13 mouse cellular contexts compared by ENCODE assay signal in the genomic region with DNA sequence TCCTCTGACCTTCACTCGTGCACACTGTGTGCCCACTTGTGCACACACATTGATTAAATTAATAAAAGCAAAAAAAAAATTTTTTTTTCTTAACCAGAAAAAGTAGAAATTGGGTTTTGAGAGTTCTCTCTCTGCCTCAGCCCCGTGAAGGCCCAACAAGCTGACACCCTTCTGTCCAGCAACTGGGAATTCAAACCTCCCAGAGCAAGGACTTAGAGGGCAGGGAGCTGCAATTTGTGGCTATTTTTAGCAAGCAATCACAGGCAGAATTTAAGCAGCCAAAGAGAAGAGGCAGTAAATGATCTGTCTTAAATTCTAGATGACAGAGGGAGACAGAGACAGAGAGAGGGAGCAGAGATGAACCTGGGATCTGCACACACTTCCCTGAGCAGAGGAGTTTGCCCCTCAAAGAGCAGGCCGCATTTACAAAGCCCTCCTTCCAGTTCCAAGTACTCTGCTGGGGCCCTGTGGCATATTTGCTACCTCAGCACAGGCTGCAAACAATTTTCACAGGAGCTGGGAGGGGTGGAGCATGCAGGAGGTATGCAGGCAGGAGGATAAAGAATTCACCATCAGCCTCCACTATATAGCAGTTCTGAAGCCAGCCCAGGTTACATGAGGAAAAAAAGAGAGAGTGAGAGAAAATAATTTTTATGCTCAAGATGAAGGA. TPM values are rescaled to one million over a fixed set of nuclear protein-coding genes. Genes with fewer than 3 reads are reported as not detected.
DNase-seq lines count a peak whose midpoint lies in the region; ATAC-seq lines count a peak whose summit lies in the region.
"Had no signal": no experiment of that assay in that cellular context is flagged by ENCODE, and none has a peak within 500 bp of the region (broad histone marks: within the 10 kb centered on the region; RNA-seq: fewer than 3 reads in every experiment).

No protein-coding gene starts in this region.

- H3K4me2 ChIP-seq in hindbrain, embryonic 15.5 days = 0 out of 2 replicates have a peak overlapping the region, but pooled peaks have one; percentile 11
- H3K4me2 ChIP-seq in hindbrain, embryonic 13.5 days = no peak overlapping the region
- no peak overlapping the region for H3K4me2 ChIP-seq in embryonic facial prominence, embryonic 11.5 days (ENCODE audit: low read depth, low read length)
- peak overlapping the region; percentile 70 for H3K4me2 ChIP-seq in intestine, embryonic 14.5 days (ENCODE audit: low read length)
- H3K4me2 ChIP-seq in midbrain, embryonic 11.5 days = no peak overlapping the region

- ATAC-seq in hindbrain, embryonic 15.5 days (ENCODE audit: low FRiP score, low read depth) = no peak
- ATAC-seq in hindbrain, embryonic 13.5 days (ENCODE audit: low FRiP score) = no peak
- no peak for ATAC-seq in embryonic facial prominence, embryonic 11.5 days (replicated peaks; ENCODE audit: insufficient number of reproducible peaks, low FRiP score, low TSS enrichment, low read depth)
- no peak for ATAC-seq in intestine, embryonic 14.5 days (replicated peaks; ENCODE audit: low FRiP score, low TSS enrichment, low read depth)
- ATAC-seq in midbrain, embryonic 11.5 days (ENCODE audit: low FRiP score) = no peak
- ATAC-seq: activated CD4-positive, CD25-positive, alpha-beta regulatory T cell, adult 4 months had no signal

- H3K27me3 ChIP-seq in hindbrain, embryonic 15.5 days = no peaks in the 10 kb centered on the region
- H3K27me3 ChIP-seq in hindbrain, embryonic 13.5 days = peaks cover 4% of the 10 kb centered on the region
- no peaks in the 10 kb centered on the region for H3K27me3 ChIP-seq in embryonic facial prominence, embryonic 11.5 days (ENCODE audit: control insufficient read depth, insufficient read depth, low read length)
- no peaks in the 10 kb centered on the region for H3K27me3 ChIP-seq in intestine, embryonic 14.5 days (replicated peaks; ENCODE audit: control insufficient read depth, insufficient read depth, low read length)
- H3K27me3 ChIP-seq in midbrain, embryonic 11.5 days (ENCODE audit: control insufficient read depth, insufficient read depth, low read length) = no peaks in the 10 kb centered on the region
- H3K27me3 ChIP-seq: midbrain, embryonic 12.5 days had no signal

- peaks cover 13% of the 10 kb centered on the region for H3K4me1 ChIP-seq in hindbrain, embryonic 15.5 days (replicated peaks)
- H3K4me1 ChIP-seq in hindbrain, embryonic 13.5 days (replicated peaks) = peaks cover 7% of the 10 kb centered on the region
- no peaks in the 10 kb centered on the region; the same call in 1 of the 2 replicates for H3K4me1 ChIP-seq in embryonic facial prominence, embryonic 11.5 days (ENCODE audit: control insufficient read depth, insufficient read depth, low read length)
- peaks cover 15% of the 10 kb centered on the region; the same call in 1 of the 2 replicates for H3K4me1 ChIP-seq in intestine, embryonic 14.5 days (replicated peaks; ENCODE audit: control insufficient read depth, insufficient read depth, low read length)
- 0 out of 2 replicates have a peak, but pooled peaks cover 4% of the 10 kb centered on the region for H3K4me1 ChIP-seq in midbrain, embryonic 11.5 days (ENCODE audit: control insufficient read depth, insufficient read depth, low read length)
- H3K4me1 ChIP-seq: midbrain, embryonic 12.5 days had no signal

- H3K9ac ChIP-seq in hindbrain, embryonic 15.5 days = no peak overlapping the region
- H3K9ac ChIP-seq in hindbrain, embryonic 13.5 days = no peak overlapping the region
- no peak overlapping the region for H3K9ac ChIP-seq in embryonic facial prominence, embryonic 11.5 days (replicated peaks; ENCODE audit: low read length)
- H3K9ac ChIP-seq in intestine, embryonic 14.5 days (ENCODE audit: low read length) = no peak overlapping the region
- H3K9ac ChIP-seq in midbrain, embryonic 11.5 days (ENCODE audit: low read length) = no peak overlapping the region
- H3K9ac ChIP-seq: liver, embryonic 14.5 days; midbrain, embryonic 12.5 days had no signal

- 0 out of 2 replicates have a peak overlapping the region, but pooled peaks have one; percentile 28 for H3K27ac ChIP-seq in hindbrain, embryonic 15.5 days (replicated peaks)
- no peak overlapping the region for H3K27ac ChIP-seq in hindbrain, embryonic 13.5 days
- H3K27ac ChIP-seq in embryonic facial prominence, embryonic 11.5 days (replicated peaks; ENCODE audit: low read depth, low read length) = peak overlapping the region; percentile 32; the same call in 1 of the 2 replicates
- peak overlapping the region; percentile 33; the same call in 1 of the 2 replicates for H3K27ac ChIP-seq in intestine, embryonic 14.5 days (ENCODE audit: low read depth)
- no peak overlapping the region for H3K27ac ChIP-seq in midbrain, embryonic 11.5 days (ENCODE audit: low read depth, low read length)
- H3K27ac ChIP-seq: liver, embryonic 14.5 days; midbrain, embryonic 12.5 days had no signal

- peaks cover 3% of the 10 kb centered on the region; the same call in 1 of the 2 replicates for H3K36me3 ChIP-seq in hindbrain, embryonic 15.5 days
- H3K36me3 ChIP-seq in hindbrain, embryonic 13.5 days = no peaks in the 10 kb centered on the region
- no peaks in the 10 kb centered on the region for H3K36me3 ChIP-seq in embryonic facial prominence, embryonic 11.5 days (replicated peaks; ENCODE audit: control insufficient read depth, insufficient read depth, low read depth, low read length)
- H3K36me3 ChIP-seq in intestine, embryonic 14.5 days (ENCODE audit: control insufficient read depth, insufficient read depth, low read length) = peaks cover 17% of the 10 kb centered on the region; the same call in 1 of the 2 replicates
- H3K36me3 ChIP-seq in midbrain, embryonic 11.5 days (ENCODE audit: control insufficient read depth, insufficient read depth, low read length) = no peaks in the 10 kb centered on the region
- H3K36me3 ChIP-seq: midbrain, embryonic 12.5 days had no signal

- no peaks in the 10 kb centered on the region for H3K9me3 ChIP-seq in hindbrain, embryonic 15.5 days
- H3K9me3 ChIP-seq in hindbrain, embryonic 13.5 days = no peaks in the 10 kb centered on the region
- no peaks in the 10 kb centered on the region for H3K9me3 ChIP-seq in embryonic facial prominence, embryonic 11.5 days (replicated peaks; ENCODE audit: control insufficient read depth, low read length)
- H3K9me3 ChIP-seq in intestine, embryonic 14.5 days (ENCODE audit: control insufficient read depth, low read length) = no peaks in the 10 kb centered on the region
- no peaks in the 10 kb centered on the region for H3K9me3 ChIP-seq in midbrain, embryonic 11.5 days (ENCODE audit: control insufficient read depth, low read length)
- H3K9me3 ChIP-seq: midbrain, embryonic 12.5 days had no signal

- 80% methylated on average over 3 of the region's 3 CpGs for WGBS in hindbrain, embryonic 15.5 days
- WGBS in hindbrain, embryonic 13.5 days = 89% methylated on average over 3 of the region's 3 CpGs
- WGBS in embryonic facial prominence, embryonic 11.5 days = 64% methylated on average over 3 of the region's 3 CpGs
- WGBS in intestine, embryonic 14.5 days = 59% methylated on average over 3 of the region's 3 CpGs
- 82% methylated on average over 3 of the region's 3 CpGs for WGBS in midbrain, embryonic 11.5 days

- DNase-seq in adipocyte (ENCODE audit: low spot score) = peak; percentile 16
- DNase-seq in embryonic facial prominence, embryonic 11.5 days (ENCODE audit: low spot score) = peak; percentile 30
- DNase-seq in intestine, embryonic 14.5 days (ENCODE audit: low spot score) = no peak
- no peak for DNase-seq in midbrain, embryonic 11.5 days (ENCODE audit: low spot score, missing footprints)
- DNase-seq in embryo, embryonic 10 days (ENCODE audit: low spot score) = no peak
- DNase-seq: cerebellum, adult 11-12 months had no signal

- H3K4me3 ChIP-seq in hindbrain, embryonic 15.5 days = no peak overlapping the region
- no peak overlapping the region for H3K4me3 ChIP-seq in hindbrain, embryonic 13.5 days
- H3K4me3 ChIP-seq in embryonic facial prominence, embryonic 11.5 days (ENCODE audit: low read depth, low read length) = no peak overlapping the region
- H3K4me3 ChIP-seq in intestine, embryonic 14.5 days (ENCODE audit: low read depth, low read length) = no peak overlapping the region
- no peak overlapping the region for H3K4me3 ChIP-seq in midbrain, embryonic 11.5 days (ENCODE audit: low read depth, low read length)

RNA-seq across cellular contexts. Expression of a gene that starts 1.6 kb away (rescaled TPM):
- 31.3 and 32.0 TPM in 2 replicates for polyA plus RNA-seq in hindbrain, embryonic 15.5 days (2015; fragmentation: Nextera tagmentation; extraction: Ambion mirVana)
- polyA plus RNA-seq in hindbrain, embryonic 13.5 days (2015; fragmentation: Nextera tagmentation; extraction: Ambion mirVana) = 27.4 and 32.6 TPM in 2 replicates
- 63.4 and 68.4 TPM in 2 replicates for polyA plus RNA-seq in embryonic facial prominence, embryonic 11.5 days (2014; fragmentation: Nextera tagmentation; extraction: Ambion mirVana)
- polyA plus RNA-seq in intestine, embryonic 14.5 days (2014; fragmentation: Nextera tagmentation; extraction: Ambion mirVana) = 124 and 126 TPM in 2 replicates
- polyA plus RNA-seq in midbrain, embryonic 11.5 days (2014; fragmentation: Nextera tagmentation; extraction: Ambion mirVana) = 37.6 and 38.7 TPM in 2 replicates

RNA-seq across cellular contexts. Expression of a gene that starts 12.0 kb away (rescaled TPM):
- 31.7 and 32.2 TPM in 2 replicates for polyA plus RNA-seq in hindbrain, embryonic 15.5 days (2015; fragmentation: Nextera tagmentation; extraction: Ambion mirVana)
- polyA plus RNA-seq in hindbrain, embryonic 13.5 days (2015; fragmentation: Nextera tagmentation; extraction: Ambion mirVana) = 27.0 and 29.1 TPM in 2 replicates
- polyA plus RNA-seq in embryonic facial prominence, embryonic 11.5 days (2014; fragmentation: Nextera tagmentation; extraction: Ambion mirVana) = 23.3 and 27.4 TPM in 2 replicates
- 72.0 and 76.0 TPM in 2 replicates for polyA plus RNA-seq in intestine, embryonic 14.5 days (2014; fragmentation: Nextera tagmentation; extraction: Ambion mirVana)
- 20.9 and 25.6 TPM in 2 replicates for polyA plus RNA-seq in midbrain, embryonic 11.5 days (2014; fragmentation: Nextera tagmentation; extraction: Ambion mirVana)

RNA-seq across cellular contexts. Expression of a gene that starts 12.1 kb away (rescaled TPM):
- 10.1 and 10.6 TPM in 2 replicates for polyA plus RNA-seq in hindbrain, embryonic 15.5 days (2015; fragmentation: Nextera tagmentation; extraction: Ambion mirVana)
- 7.7 and 9.7 TPM in 2 replicates for polyA plus RNA-seq in hindbrain, embryonic 13.5 days (2015; fragmentation: Nextera tagmentation; extraction: Ambion mirVana)
- polyA plus RNA-seq in embryonic facial prominence, embryonic 11.5 days (2014; fragmentation: Nextera tagmentation; extraction: Ambion mirVana) = 2.2 and 3.5 TPM in 2 replicates
- polyA plus RNA-seq in intestine, embryonic 14.5 days (2014; fragmentation: Nextera tagmentation; extraction: Ambion mirVana) = 5.1 and 5.5 TPM in 2 replicates
- polyA plus RNA-seq in midbrain, embryonic 11.5 days (2014; fragmentation: Nextera tagmentation; extraction: Ambion mirVana) = 3.1 and 3.8 TPM in 2 replicates

RNA-seq across cellular contexts. Expression of a gene that starts 58.9 kb away (rescaled TPM):
- polyA plus RNA-seq in hindbrain, embryonic 15.5 days (2015; fragmentation: Nextera tagmentation; extraction: Ambion mirVana) = not detected in 2 replicates
- not detected in 2 replicates for polyA plus RNA-seq in hindbrain, embryonic 13.5 days (2015; fragmentation: Nextera tagmentation; extraction: Ambion mirVana)
- polyA plus RNA-seq in embryonic facial prominence, embryonic 11.5 days (2014; fragmentation: Nextera tagmentation; extraction: Ambion mirVana) = not detected in 2 replicates
- not detected in 2 replicates for polyA plus RNA-seq in intestine, embryonic 14.5 days (2014; fragmentation: Nextera tagmentation; extraction: Ambion mirVana)
- not detected in 2 replicates for polyA plus RNA-seq in midbrain, embryonic 11.5 days (2014; fragmentation: Nextera tagmentation; extraction: Ambion mirVana)
- polyA plus RNA-seq: liver, embryonic 14.5 days; midbrain, embryonic 12.5 days; small intestine, adult 2 months; thymus, adult 2 months had no signal

Comparison
In these comparisons a context has a peak if more than half of its experiments do, and no peak if none do; other contexts are left out.
1. H3K27ac ChIP-seq: peak in hindbrain, embryonic 15.5 days (single experiment), embryonic facial prominence, embryonic 11.5 days (single experiment) and intestine, embryonic 14.5 days (single experiment); none in hindbrain, embryonic 13.5 days (single experiment) and midbrain, embryonic 11.5 days (single experiment).
2. H3K4me2 ChIP-seq: peak in hindbrain, embryonic 15.5 days (single experiment) and intestine, embryonic 14.5 days (single experiment); none in hindbrain, embryonic 13.5 days (single experiment), embryonic facial prominence, embryonic 11.5 days (single experiment) and midbrain, embryonic 11.5 days (single experiment).
3. DNase-seq: peak in adipocyte (single experiment) and embryonic facial prominence, embryonic 11.5 days (single experiment); none in intestine, embryonic 14.5 days (single experiment), midbrain, embryonic 11.5 days (single experiment) and embryo, embryonic 10 days (single experiment).